Mouse (Mus musculus): ENCODE data around the gene Rtn1.

Gene Rtn1

DNA sequence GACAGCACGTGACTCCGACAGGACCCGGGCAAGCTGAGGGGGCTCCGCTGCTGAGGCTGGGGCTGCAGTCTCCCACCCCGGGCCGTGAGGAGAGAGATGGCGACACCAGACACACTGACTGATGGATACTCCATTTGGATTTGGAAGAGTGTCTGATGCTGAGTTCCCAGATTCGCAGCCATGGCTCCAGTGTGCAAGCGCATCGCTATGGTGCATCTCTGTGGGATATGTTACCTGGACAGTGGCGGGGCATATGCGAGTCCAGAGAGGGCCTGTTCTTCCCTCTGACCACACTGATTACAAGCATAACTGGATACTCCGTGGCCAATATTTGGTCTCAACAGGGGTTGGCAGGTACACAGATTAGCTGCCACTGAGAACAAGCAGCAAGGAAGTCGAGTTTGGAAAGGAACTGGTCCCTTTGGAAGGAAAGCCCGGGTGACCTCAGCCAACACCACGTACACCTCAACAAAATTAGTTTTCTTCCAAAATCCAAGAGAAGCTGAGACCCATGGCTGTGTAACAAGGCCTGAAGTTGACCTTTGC, 185.2 kb downstream of the Rtn1 start:
- no peak for DNase-seq

DNA sequence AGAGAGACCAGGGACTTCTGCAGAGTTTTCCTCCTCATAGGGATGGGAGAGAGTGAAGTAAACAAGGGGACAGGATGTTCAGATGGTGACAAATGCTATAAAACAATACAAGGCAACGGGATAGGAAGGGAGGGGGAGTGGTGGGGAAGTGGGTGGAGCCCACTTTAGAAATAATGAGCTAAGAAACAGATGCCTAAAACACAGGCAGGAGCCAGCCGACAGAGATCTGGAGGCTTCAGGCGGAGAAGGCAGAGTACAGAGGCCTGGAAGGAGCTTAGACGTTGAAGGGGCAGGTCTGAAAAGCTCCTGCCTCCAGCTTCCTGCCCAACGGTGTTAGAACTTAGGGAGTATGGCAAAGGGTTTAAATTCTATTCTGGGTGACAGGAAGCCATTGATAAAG, 195.3 kb downstream of the Rtn1 start:
- no peak for DNase-seq

- no peak for DNase-seq
These were observed 208.0 kb downstream of the Rtn1 start for GRCm38 (mm10) chr12:72200828-72201227.

DNA sequence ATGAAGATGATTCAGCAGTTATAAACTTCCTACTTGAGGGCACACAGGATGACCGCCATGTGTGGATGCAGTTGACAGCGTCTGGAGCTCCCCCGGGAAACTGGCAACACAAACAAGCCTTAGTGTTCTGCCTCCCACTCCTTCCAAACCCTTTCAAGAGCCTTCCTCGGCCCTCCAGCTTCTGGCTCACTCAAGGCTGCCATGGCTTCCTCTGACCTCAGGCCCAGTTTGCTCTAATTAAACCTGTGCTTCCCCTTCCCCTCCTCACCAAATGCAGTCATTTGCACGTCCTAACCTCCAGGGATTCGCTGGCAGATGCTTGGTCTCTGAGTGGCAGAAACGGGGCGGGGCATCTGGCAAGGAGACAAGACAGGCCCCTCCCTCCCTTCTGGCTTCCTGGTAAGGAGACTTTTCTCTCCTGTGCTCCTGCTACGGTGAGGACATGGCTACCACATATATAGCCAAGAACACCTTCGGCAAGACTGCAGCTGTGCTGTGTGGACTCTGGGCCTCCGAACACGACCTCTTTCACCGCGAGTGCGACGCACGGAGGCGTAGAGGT, 210.8 kb downstream of the Rtn1 start:
- peak; percentile 74 for DNase-seq

GRCm38 (mm10) chr12:72197434-72197833, 211.4 kb downstream of the Rtn1 start:
- DNase-seq: no peak

DNA sequence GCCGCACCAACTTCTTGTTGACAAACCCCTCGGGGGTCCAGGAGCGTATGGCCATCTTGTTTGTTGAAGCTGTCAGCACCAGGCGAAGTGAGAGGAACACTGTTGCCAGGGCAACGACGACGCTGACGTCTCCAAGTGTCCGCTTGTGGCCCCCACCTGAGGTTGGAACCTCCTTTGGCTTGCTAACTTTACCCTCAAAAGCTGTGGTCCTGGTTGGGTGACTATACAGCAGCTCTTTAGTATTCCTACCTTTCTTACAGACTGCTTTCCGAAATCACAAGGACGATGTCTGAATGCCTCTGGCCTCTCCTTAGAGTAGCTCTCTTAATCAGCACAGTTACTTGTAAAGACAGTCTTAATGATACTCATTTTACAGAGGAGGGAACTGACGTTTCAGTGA, 223.9 kb downstream of the Rtn1 start, which contains the start of gene Ccdc175:
Gene Ccdc175 (minus strand): TSS at position 101 of the 400 bp plus-strand sequence.
- DNase-seq: no peak

GRCm38 (mm10) chr12:72179561-72179960, 229.3 kb downstream of the Rtn1 start:
- DNase-seq: no peak

GRCm38 (mm10) chr12:72178322-72178721, 230.5 kb downstream of the Rtn1 start:
- DNase-seq: no peak

All from retina, postnatal 1 day (tissue).